Mouse (Mus musculus): ENCODE results near the gene Slc6a9.

Slc6a9 gene

DNA sequence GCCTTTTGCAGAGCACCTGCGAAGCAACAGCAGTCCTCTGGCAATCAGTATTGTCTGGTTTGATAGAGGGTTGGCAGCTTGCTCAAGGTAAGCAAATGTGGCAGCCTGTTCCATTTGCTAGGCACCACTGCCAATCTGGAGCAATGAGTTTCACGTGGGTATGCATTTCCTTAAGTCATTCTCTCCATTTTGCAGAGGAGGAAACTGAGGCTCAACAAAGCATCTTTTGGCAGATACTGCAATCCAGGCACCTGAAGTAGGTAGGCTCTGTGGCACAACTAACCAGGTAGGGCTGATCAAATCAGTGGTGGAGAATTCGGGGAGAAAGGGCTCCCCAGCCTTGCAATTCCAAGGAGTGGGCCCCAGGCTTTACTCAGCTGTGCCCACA lies at the start of gene Slc6a9:
Slc6a9 (plus strand) TSS at position 50 of the 388 bp plus-strand sequence.
- no peak for DNase-seq

- peak; percentile 35 for DNase-seq
These were observed 47.3 kb upstream of the Slc6a9 start for GRCm38 (mm10) chr4:117786963-117787362.

DNA sequence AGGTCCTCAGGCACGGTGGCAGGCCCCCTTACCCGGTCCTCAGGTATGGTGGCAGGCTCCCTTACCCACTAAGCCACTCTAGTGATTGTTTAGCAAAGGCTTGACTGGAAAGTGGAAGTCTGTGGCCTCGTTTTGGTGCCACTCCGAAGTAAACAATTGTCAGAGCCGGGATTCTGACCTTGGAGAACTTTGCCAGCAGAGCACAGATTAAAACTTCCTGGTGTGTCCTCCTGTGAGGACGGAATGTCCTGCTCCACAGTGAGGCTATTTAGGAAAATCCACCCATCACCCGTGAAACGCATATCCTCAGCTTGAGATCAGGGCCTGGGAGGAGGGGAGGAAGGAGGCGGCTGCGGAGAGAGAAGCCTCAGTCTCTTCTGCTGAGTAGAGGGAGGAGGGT lies 46.0 kb upstream of the Slc6a9 start:
- DNase-seq, result peak; percentile 61

DNA sequence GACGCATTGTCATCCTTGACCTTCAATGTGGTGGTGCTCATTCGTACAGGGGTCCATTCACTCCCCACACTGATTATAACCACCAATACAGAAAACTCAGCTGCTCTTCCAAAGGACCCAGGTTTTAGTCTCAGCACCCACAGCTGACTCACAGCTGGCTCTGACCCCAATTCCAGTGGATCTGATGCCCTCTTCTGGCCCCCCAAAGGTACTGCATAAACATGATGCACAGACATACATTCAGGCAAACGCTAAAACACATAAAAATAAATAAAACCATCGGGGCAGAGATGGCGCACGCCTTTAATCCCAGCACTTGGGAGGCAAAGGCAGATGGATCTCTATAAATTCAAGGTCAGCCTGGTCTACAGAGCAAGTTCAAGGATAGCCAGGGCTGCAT lies 34.4 kb upstream of the Slc6a9 start:
- DNase-seq, result no peak

DNA sequence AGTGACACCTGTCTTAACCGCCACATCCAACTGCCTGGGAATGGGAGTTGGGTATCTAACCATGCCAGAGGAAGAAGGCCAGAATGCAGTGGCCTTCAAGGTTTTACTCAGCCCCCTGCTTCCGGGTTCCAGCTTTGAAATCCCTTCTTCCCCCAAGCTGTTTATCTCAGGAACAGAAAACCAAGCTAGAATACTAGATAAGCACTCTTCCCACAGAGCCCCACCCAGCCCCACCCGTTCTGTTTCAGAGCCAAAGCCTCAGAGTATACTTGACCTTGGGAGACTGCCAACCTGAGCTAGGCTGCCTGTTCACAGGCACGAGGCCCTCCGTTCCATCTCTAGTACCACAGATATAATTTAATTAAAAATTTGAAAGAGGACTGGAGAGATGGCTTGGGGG lies 27.3 kb upstream of the Slc6a9 start:
- DNase-seq, result peak; percentile 65

DNA sequence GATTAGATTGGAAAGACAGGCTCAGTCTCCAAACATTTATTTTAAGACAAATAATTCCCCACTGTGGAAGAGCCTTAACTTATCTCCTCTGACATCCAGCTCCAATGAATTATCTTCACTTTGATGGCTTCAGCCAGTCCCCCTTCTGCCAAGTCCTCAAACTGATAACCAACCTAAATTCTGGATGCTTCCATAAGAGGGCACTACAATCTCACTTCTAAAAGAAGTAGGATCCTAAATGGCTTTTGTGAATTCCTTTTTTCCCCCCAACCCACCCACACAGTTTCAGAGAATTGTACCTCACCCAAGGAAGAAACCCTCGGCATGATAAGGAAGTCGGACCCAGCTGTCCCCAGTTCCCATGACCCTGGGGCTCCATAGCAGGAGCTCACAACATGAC lies 23.4 kb upstream of the Slc6a9 start:
- DNase-seq, result no peak

DNA sequence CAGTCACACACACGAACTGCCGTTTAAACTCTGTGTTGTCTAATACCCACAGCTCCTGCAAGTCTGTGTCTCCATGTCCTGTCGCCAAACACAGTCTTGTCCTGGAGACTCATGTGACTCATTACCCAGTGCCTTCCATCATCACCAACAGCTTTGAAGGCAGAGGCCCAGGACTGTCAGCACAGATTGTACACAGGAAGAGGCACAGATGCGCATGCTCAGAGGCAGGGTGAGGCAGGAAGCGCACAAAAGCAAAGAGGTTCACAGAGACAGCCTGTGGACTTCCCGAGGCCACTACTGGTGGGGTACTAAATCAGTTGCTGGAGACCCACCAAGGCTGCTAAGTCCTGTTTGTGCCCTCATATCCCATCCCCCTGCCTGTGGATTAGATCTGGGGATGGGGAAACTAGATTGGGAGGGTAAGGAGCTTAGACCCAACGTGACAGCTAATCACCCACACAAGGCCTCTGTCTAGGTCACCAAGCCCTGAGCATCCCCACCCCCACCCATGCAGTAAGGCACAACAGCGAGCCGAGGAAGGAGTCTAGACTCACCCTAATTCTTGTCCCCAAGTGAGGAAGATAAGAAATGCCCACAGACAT lies 20.6 kb upstream of the Slc6a9 start:
- peak; percentile 74 for DNase-seq

- DNase-seq, result peak; percentile 64
These were observed 20.0 kb upstream of the Slc6a9 start for GRCm38 (mm10) chr4:117814333-117814732.

DNA sequence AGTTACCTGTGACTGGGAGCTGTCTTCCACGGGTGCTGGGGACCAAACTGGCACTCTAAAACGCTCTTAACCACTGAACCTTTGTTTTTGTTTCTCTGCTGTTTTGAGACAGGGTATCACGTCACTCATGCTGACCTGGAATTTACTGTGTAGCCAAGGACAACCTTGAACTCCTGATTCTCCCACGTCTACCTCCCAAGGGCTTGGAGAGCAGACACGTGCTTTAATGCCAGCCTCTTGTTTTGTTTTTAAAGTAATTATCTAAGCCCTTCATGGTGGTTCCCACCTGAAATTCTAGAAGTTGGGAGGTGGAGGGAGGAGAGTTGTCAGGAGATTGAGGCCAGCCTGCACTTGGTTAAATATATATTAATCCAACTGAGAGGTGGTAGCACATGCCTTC lies 17.5 kb upstream of the Slc6a9 start:
- no peak for DNase-seq

DNA sequence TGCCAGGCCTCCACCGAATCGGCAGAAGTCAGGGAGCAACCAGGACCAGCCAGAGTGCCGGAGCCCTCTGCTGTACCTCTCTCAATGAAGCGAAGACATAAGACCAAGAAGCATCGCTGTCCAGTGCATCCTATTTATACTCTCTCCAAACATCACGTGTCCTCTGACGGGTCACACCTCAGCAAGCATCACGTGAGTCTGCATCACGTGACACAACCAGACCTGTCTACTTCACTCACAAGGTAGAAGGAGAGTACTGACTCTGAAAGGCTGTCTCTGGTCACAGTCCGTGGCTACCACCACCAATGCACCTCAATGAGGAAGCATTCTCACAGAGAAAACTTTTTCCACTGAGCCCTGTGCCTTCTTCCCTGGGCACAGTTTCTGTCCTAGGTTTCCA lies 16.3 kb upstream of the Slc6a9 start:
- DNase-seq, result no peak

GRCm38 (mm10) chr4:117828572-117829145 lies 5.6 kb upstream of the Slc6a9 start:
- peak; percentile 47 for DNase-seq

GRCm38 (mm10) chr4:117829260-117830123 lies 4.8 kb upstream of the Slc6a9 start:
- peak; percentile 89 for DNase-seq

DNA sequence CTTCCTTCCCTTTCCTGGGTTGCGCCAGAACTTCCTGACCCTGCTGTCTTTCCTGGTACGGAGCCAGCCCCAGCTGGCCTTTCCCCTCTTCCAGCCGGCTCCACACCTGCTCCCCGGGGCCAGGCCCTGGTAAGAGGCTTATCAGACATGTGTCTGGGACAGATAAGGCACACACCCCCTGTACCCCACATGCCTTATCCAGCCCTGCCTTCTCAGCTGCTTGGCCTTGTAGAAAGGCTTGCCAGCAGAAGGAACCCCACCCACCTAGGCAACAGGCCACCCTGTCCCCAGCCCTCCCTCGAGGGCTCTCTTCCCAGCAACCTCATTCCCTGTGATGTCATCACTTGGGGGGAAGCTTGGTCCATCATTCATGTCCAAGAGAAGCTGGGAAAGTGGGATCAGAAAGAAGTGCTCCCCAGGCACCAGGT lies 4.2 kb upstream of the Slc6a9 start:
- DNase-seq, result peak; percentile 59

DNA sequence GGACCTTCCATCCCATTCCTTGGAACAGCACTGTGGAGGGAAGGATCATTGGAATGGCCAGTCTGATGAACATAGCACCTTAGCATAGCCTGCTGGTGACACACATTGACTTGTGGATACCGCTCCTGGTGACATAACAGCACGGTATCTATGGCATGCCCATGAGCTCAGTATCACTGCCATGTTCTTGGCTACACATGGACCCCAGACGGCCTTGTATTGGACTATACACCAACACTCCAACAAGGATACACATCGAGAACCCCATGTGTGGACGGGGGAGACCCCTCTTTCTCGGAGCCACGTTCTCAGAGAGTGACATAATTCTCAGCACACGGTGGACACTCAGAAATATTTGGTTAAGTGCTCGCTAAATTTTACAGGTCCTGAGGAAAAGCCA lies 3.5 kb upstream of the Slc6a9 start:
- no peak for DNase-seq

GRCm38 (mm10) chr4:117831499-117831898 lies 2.8 kb upstream of the Slc6a9 start:
- peak; percentile 30 for DNase-seq

DNA sequence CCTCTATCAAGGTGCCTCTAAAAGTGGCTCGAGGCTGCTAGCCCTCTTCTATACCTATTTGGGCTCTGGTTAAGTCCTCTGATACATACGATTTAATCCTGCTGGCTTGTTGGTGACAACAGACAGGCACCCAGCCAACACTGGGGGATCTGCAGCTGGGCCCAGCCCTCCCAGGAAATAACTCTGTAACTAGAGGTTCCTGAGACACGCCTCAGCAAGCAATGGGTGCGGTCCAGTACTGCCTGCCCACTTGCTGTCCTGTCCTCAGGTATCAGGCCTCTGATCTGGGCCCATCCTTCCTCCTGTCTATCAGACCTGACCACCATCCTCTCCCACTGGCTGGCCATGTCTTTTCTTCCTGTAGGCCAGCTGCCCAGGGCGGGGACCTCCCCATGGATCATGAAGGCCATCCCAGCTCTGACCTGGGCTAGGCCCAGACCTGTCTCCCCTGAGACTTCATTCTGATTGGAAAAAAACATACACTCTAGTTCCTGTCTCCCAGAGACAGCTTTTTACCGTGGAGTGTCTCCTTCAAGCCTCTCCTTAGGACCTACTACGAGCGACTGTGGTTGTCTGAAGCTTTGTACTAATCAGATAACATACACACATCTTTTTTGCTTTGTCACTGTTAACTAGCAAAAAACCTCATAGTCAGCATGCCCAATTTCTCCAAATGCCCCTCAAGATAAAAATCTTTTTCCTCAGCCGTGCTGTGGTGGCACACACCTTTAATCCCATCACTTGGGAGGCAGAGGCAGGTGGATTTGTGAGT lies 2.2 kb upstream of the Slc6a9 start:
- peak; percentile 66 for DNase-seq

DNA sequence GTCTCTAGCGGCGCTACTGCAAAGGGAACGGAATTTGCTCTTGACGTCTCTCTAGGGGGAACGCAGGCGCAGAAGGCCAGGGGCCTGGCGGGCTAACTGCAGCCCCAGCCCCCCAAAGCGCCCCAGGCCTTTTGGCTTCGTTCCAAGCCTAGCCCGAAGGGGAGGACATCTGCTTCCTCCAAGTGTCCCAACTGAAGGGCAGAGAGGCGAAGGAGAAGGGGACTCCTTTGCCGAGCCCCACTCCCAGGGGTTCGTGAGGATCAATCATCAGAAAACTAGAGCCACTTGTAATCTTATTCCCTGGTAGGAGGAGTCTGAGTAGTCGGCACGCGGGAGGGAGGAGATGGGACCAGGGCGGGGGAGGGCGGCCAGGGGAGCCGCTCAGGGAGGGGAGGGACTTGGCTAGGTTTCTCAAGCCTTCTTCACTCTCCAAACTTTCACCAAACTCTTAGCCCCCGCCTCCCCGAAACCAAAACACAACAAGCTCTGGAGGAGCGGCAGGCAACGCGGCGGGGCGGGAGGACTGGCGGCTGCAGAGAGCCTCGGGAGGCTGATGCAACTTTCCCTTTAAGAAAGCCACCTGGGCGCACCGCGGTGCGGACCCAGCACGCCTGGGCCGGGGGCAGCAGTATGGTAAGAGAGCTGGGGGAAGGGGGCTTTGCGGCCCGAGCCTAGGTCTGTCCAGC lies 682 bp downstream of the Slc6a9 start:
- DNase-seq, result peak; percentile 94

- peak; percentile 28 for DNase-seq
These were observed 1.3 kb downstream of the Slc6a9 start for GRCm38 (mm10) chr4:117835531-117836111.

- peak; percentile 96 for DNase-seq
These were observed 2.0 kb downstream of the Slc6a9 start for GRCm38 (mm10) chr4:117836204-117836767.

GRCm38 (mm10) chr4:117837271-117837670 lies 3.0 kb downstream of the Slc6a9 start:
- no peak for DNase-seq

DNA sequence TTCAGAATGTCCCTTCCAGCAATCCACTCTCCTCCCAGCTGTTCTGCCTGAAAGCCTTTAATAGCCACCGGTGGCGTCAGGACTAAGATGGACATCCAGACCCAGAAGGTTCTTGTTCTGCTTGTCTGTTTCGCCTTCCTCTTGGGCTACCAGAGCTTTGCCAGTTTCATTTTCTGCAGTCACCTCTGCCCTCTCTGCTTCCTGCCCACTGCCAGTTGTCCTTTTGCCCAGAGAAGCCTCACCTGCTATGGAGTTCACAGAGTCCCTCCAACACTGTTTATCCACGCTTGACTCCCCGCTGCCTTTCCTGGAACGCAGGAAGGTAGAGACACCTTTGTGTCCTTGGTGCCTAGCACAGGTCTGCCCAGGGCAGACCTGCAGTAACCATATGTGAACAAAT lies 5.1 kb downstream of the Slc6a9 start:
- no peak for DNase-seq

DNA sequence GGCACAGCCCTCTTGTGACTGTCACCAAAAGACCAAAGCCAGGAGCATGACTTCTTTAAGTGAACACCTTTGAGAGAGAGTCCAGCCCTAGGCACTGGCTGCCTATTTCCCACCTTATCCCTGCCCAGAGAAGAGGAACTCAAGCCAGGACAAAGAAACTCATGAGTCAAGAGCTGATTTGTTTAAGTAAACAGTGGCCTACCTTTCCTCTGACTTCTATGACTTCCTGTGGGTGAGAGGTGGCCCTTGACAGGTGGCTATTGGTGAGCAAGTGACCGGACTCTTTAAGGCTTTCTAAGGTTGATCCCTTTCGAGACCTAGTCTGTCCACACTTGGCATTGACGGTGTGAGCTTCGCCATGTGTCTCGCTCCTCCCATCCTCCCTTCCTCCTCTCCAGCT lies 6.5 kb downstream of the Slc6a9 start:
- peak; percentile 74 for DNase-seq
